Mouse (Mus musculus) embryonic facial prominence, embryonic 11.5 days (tissue): ENCODE results near the gene Coro1b. TPM values are rescaled to one million over a fixed set of nuclear protein-coding genes. Genes with fewer than 3 reads are reported as not detected.
"Not testable (repeated sequence)": the region's sequence is repeated elsewhere in the genome, so short reads cannot be mapped to it uniquely, and the experiment has no call there.

Experiments used
- ATAC-seq: fragments of 200-750 bp; cut with Nextera tagmentation; replicated peaks from 2 replicates; pipeline ENCODE4 v1.8.0; 2017; ENCODE audit warnings: low read depth; ENCODE audit not compliant: insufficient number of reproducible peaks, low FRiP score, low TSS enrichment
- DNase-seq: peaks from one replicate; pipeline ENCODE4 v3.0.0-alpha.2; 2015; ENCODE audit warnings: low spot score
- H3K27ac ChIP-seq: fragments of 300-500 bp; sonication (generic); replicated peaks from 2 replicates; pipeline ENCODE4 v1.5.1; 2014; ENCODE audit warnings: mild to moderate bottlenecking, low read depth, low read length, control low read depth
- H3K27me3 ChIP-seq: fragments of 300-500 bp; sonication (generic); 2 replicates; pipeline ENCODE4 v1.6.1; 2014; ENCODE audit warnings: mild to moderate bottlenecking, low read length, moderate library complexity, mixed read lengths; ENCODE audit not compliant: control insufficient read depth, insufficient read depth
- H3K36me3 ChIP-seq: fragments of 300-500 bp; sonication (generic); replicated peaks from 2 replicates; pipeline ENCODE4 v1.6.1; 2014; ENCODE audit warnings: low read depth, mild to moderate bottlenecking, low read length, moderate library complexity, mixed read lengths; ENCODE audit not compliant: control insufficient read depth, insufficient read depth
- H3K4me1 ChIP-seq: fragments of 300-500 bp; sonication (generic); 2 replicates; pipeline ENCODE4 v1.6.1; 2014; ENCODE audit warnings: low read length, mixed read lengths; ENCODE audit not compliant: control insufficient read depth, insufficient read depth
- H3K4me2 ChIP-seq: fragments of 300-500 bp; sonication (generic); 2 replicates; pipeline ENCODE4 v1.6.1; 2014; ENCODE audit warnings: low read depth, mild to moderate bottlenecking, control low read depth, low read length, moderate library complexity
- H3K4me3 ChIP-seq: fragments of 300-500 bp; sonication (generic); 2 replicates; pipeline ENCODE4 v1.5.1; 2014; ENCODE audit warnings: low read depth, low read length, control low read depth
- H3K9ac ChIP-seq: fragments of 300-500 bp; sonication (generic); replicated peaks from 2 replicates; pipeline ENCODE4 v1.6.1; 2014; ENCODE audit warnings: mild to moderate bottlenecking, control low read depth, low read length
- H3K9me3 ChIP-seq: fragments of 300-500 bp; sonication (generic); replicated peaks from 2 replicates; pipeline ENCODE4 v1.6.1; 2016; ENCODE audit warnings: mild to moderate bottlenecking, low read length, inconsistent platforms, mixed read lengths; ENCODE audit not compliant: control insufficient read depth
- WGBS: fragments of 180-500 bp; shearing (Covaris S2); extraction: QIAGEN DNeasy Blood & Tissue Kit; methylation state at CpG from one replicate; pipeline ENCODE4 v1.1.7; 2014; 5-methylcytosine and 5-hydroxymethylcytosine counted together
- polyA plus RNA-seq: library from polyadenylated mRNA; unstranded; fragments of >200 nt; fragmentation: Nextera tagmentation; extraction: Ambion mirVana; gene quantifications from 2 replicates; pipeline ENCODE4 v1.2.1, GENCODE M21; 2014

The Coro1b gene
- polyA plus RNA-seq, 1 experiment from 2014 or later = 108 TPM

GRCm38 (mm10) chr19:4131075-4131474 lies 17.3 kb upstream of the Coro1b start:
- Histone ChIP-seq H3K4me2 (no peak overlapping the region), H3K36me3 (no peaks in the 10 kb centered on the region), H3K4me1 (peaks cover 2% of the 10 kb centered on the region), H3K27ac (no peak overlapping the region), H3K9ac (no peak overlapping the region), H3K9me3 (no peaks in the 10 kb centered on the region), H3K27me3 (no peaks in the 10 kb centered on the region), H3K4me3 (no peak overlapping the region)
- WGBS = 94% methylated on average over 5 of the region's 5 CpGs
- no peak for ATAC-seq
- no peak for DNase-seq

- H3K4me1 ChIP-seq = peaks cover under 1% of the 10 kb centered on the region
- no peak overlapping the region for H3K4me3 ChIP-seq
- H3K4me2 ChIP-seq = no peak overlapping the region
- H3K27me3 ChIP-seq = no peaks in the 10 kb centered on the region
- no peaks in the 10 kb centered on the region for H3K9me3 ChIP-seq
- H3K36me3 ChIP-seq = no peaks in the 10 kb centered on the region
- ATAC-seq (no peak), DNase-seq (no peak)
- H3K9ac ChIP-seq = no peak overlapping the region
- 88% methylated on average over 2 of the region's 2 CpGs for WGBS
- H3K27ac ChIP-seq = no peak overlapping the region
Measured at GRCm38 (mm10) chr19:4131768-4132167, 16.7 kb upstream of the Coro1b start.

GRCm38 (mm10) chr19:4134354-4134753 lies 14.1 kb upstream of the Coro1b start:
- Histone ChIP-seq H3K27me3 (no peaks in the 10 kb centered on the region), H3K4me1 (no peaks in the 10 kb centered on the region), H3K36me3 (no peaks in the 10 kb centered on the region), H3K4me2 (no peak overlapping the region), H3K9ac (no peak overlapping the region), H3K9me3 (no peaks in the 10 kb centered on the region), H3K4me3 (no peak overlapping the region), H3K27ac (no peak overlapping the region)
- 81% methylated on average over 4 of the region's 4 CpGs for WGBS
- no peak for ATAC-seq
- DNase-seq = no peak

GRCm38 (mm10) chr19:4135229-4135962 lies 13.0 kb upstream of the Coro1b start:
- H3K9ac ChIP-seq, H3K4me3 ChIP-seq, DNase-seq, H3K9me3 ChIP-seq, H3K4me1 ChIP-seq, ATAC-seq, H3K27ac ChIP-seq, H3K36me3 ChIP-seq, H3K4me2 ChIP-seq, H3K27me3 ChIP-seq: not testable (repeated sequence)
- WGBS = 78% methylated on average over 6 of the region's 6 CpGs

GRCm38 (mm10) chr19:4135963-4136345 lies 12.5 kb upstream of the Coro1b start:
- H3K4me2 ChIP-seq, H3K9ac ChIP-seq, ATAC-seq, DNase-seq, H3K27me3 ChIP-seq, H3K27ac ChIP-seq, H3K9me3 ChIP-seq, H3K36me3 ChIP-seq, H3K4me1 ChIP-seq, H3K4me3 ChIP-seq: not testable (repeated sequence)
- 27% methylated on average over 8 of the region's 8 CpGs for WGBS

GRCm38 (mm10) chr19:4136463-4136862 lies 12.0 kb upstream of the Coro1b start:
- no peaks in the 10 kb centered on the region for H3K4me1 ChIP-seq
- H3K27ac ChIP-seq = no peak overlapping the region
- ATAC-seq = no peak
- H3K4me2 ChIP-seq = no peak overlapping the region
- H3K36me3 ChIP-seq = no peaks in the 10 kb centered on the region
- DNase-seq = no peak
- no peaks in the 10 kb centered on the region for H3K27me3 ChIP-seq
- H3K4me3 ChIP-seq = no peak overlapping the region
- H3K9ac ChIP-seq = no peak overlapping the region
- H3K9me3 ChIP-seq = no peaks in the 10 kb centered on the region
- 71% methylated on average over 5 of the region's 5 CpGs for WGBS

GRCm38 (mm10) chr19:4137913-4138312 lies 10.5 kb upstream of the Coro1b start:
- Histone ChIP-seq H3K4me1 (no peaks in the 10 kb centered on the region), H3K27me3 (no peaks in the 10 kb centered on the region), H3K4me2 (no peak overlapping the region), H3K36me3 (no peaks in the 10 kb centered on the region), H3K27ac (no peak overlapping the region), H3K9ac (no peak overlapping the region), H3K4me3 (no peak overlapping the region), H3K9me3 (no peaks in the 10 kb centered on the region)
- ATAC-seq (no peak), DNase-seq (no peak)
- 84% methylated on average over 5 of the region's 5 CpGs for WGBS

- H3K27me3 ChIP-seq = no peaks in the 10 kb centered on the region
- H3K9me3 ChIP-seq = no peaks in the 10 kb centered on the region
- H3K4me3 ChIP-seq = no peak within 1 kb of the TSS
- no peaks in the 10 kb centered on the region for H3K36me3 ChIP-seq
- no peak within 1 kb of the TSS; the same call in 1 of the 2 replicates for H3K9ac ChIP-seq
- 73% methylated on average over 2 of the region's 2 CpGs for WGBS
- no peak within 1 kb of the TSS for H3K4me2 ChIP-seq
- no peak within 1 kb of the TSS for H3K27ac ChIP-seq
- H3K4me1 ChIP-seq = no peaks in the 10 kb centered on the region
- ATAC-seq (no peak), DNase-seq (no peak)
Measured at GRCm38 (mm10) chr19:4139446-4139845, 9.0 kb upstream of the Coro1b start, which contains the start of gene Gpr152. TSS of gene Gpr152 (plus strand) at chr19:4139787.
